Mouse (Mus musculus): ENCODE measurements around the gene Dstn. TPM values are rescaled to one million over a fixed set of nuclear protein-coding genes. Genes with fewer than 3 reads are reported as not detected.

Dstn gene
- total RNA-seq, 2 experiments from 2014 or later: 275 to 292 TPM

Other genes starting within 250 kb of the Dstn start
- 1 to 10 TPM; 5.8 to 6.0 TPM for gene Bfsp1, start 52.1 kb upstream of the Dstn start, total RNA-seq (2021)
- gene Rrbp1, start 95.9 kb downstream of the Dstn start, total RNA-seq (2021): 10 to 100 TPM; 82.5 to 83.9 TPM
- not detected for gene Banf2, start 117.7 kb downstream of the Dstn start, total RNA-seq (2021)